Mouse (Mus musculus): ENCODE results near the gene Snd1.

- TF ChIP-seq CTCF (IDR thresholded peaks at IDR 0.05; ENCODE audit: low read depth), result no peak
- TF ChIP-seq EP300 (IDR thresholded peaks at IDR 0.05; ENCODE audit: low read depth), result no peak
Observed at GRCm38 (mm10) chr6:28582847-28583246, 107.9 kb downstream of the Snd1 start.
